Mouse (Mus musculus) T-cell, adult 2 months (primary cell): ENCODE results near the gene Pcp4l1.
"Not testable (repeated sequence)": the region's sequence is repeated elsewhere in the genome, so short reads cannot be mapped to it uniquely, and the experiment has no call there.

Source experiments
- DNase-seq: peaks from one replicate; pipeline ENCODE4 v3.0.0; 2022; ENCODE audit warnings: low spot score

The Pcp4l1 gene

GRCm38 (mm10) chr1:171195887-171196397 is at the start of gene Pcp4l1:
Pcp4l1 (minus strand) TSS chr1:171196268.
- DNase-seq = no peak

GRCm38 (mm10) chr1:171245353-171245752 is 49.3 kb upstream of the Pcp4l1 start:
- no peak for DNase-seq

GRCm38 (mm10) chr1:171241952-171242351 is 45.9 kb upstream of the Pcp4l1 start:
- DNase-seq = not testable (repeated sequence)

- no peak for DNase-seq
These were observed 44.8 kb upstream of the Pcp4l1 start for GRCm38 (mm10) chr1:171240911-171241310.

GRCm38 (mm10) chr1:171239992-171240744 is 44.1 kb upstream of the Pcp4l1 start:
- no peak for DNase-seq

- peak; percentile 54 for DNase-seq
These were observed 42.4 kb upstream of the Pcp4l1 start for GRCm38 (mm10) chr1:171238463-171238862.

- DNase-seq = no peak
These were observed 41.4 kb upstream of the Pcp4l1 start for GRCm38 (mm10) chr1:171237438-171237837.

- no peak for DNase-seq
These were observed 39.7 kb upstream of the Pcp4l1 start for GRCm38 (mm10) chr1:171235791-171236190.

GRCm38 (mm10) chr1:171234538-171234937 is 38.5 kb upstream of the Pcp4l1 start:
- DNase-seq = no peak

- no peak for DNase-seq
These were observed 38.1 kb upstream of the Pcp4l1 start, which contains the start of gene Fcer1g for GRCm38 (mm10) chr1:171234126-171234525. Fcer1g (minus strand) TSS chr1:171234365.

GRCm38 (mm10) chr1:171232800-171233730 is 37.0 kb upstream of the Pcp4l1 start:
- no peak for DNase-seq

GRCm38 (mm10) chr1:171232348-171232747 is 36.3 kb upstream of the Pcp4l1 start:
- DNase-seq = no peak

GRCm38 (mm10) chr1:171231844-171232243 is 35.8 kb upstream of the Pcp4l1 start:
- DNase-seq = no peak

GRCm38 (mm10) chr1:171230215-171230614 is 34.1 kb upstream of the Pcp4l1 start:
- no peak for DNase-seq

- no peak for DNase-seq
These were observed 33.7 kb upstream of the Pcp4l1 start for GRCm38 (mm10) chr1:171229750-171230149.

- no peak for DNase-seq
These were observed 31.8 kb upstream of the Pcp4l1 start for GRCm38 (mm10) chr1:171227879-171228278.

GRCm38 (mm10) chr1:171226780-171227179 is 30.7 kb upstream of the Pcp4l1 start:
- no peak for DNase-seq

GRCm38 (mm10) chr1:171224857-171225256 is 28.8 kb upstream of the Pcp4l1 start, which contains the start of gene Apoa2:
Apoa2 (plus strand) TSS chr1:171225054.
- DNase-seq = no peak

- no peak for DNase-seq
These were observed 27.7 kb upstream of the Pcp4l1 start for GRCm38 (mm10) chr1:171223796-171224195.

GRCm38 (mm10) chr1:171223168-171223567 is 27.1 kb upstream of the Pcp4l1 start:
- no peak for DNase-seq

- DNase-seq = peak; percentile 97
These were observed 26.4 kb upstream of the Pcp4l1 start, which contains the start of gene Tomm40l for GRCm38 (mm10) chr1:171222238-171223155. Tomm40l (minus strand) TSS chr1:171222514.
